Mouse (Mus musculus): Measurements from ENCODE around the gene Egfl8.

DNA sequence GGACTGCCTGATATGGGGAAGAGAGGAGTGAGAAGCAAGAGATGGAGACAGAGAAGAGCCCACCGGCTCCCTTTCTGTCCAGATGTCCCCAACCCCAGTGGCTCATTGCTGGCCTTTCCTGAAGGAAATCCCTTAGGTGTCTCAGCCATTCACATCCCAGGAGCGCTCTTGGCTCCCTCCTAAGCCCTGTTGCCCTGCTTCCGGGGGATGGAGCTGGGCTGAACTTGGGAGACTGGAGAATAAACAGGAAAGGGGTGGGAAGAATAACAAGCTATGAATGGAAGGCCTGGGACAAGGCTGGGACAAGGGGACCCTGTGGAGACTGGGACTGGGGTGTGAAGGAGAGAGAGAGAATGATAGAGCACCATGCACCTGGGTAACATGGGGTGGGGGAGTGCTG is 51.0 kb downstream of the Egfl8 start:
- no peak for TF ChIP-seq CTCF (IDR thresholded peaks at IDR 0.05; ENCODE audit: low read depth)
- no peak for TF ChIP-seq EP300 (optimal IDR thresholded peaks at IDR 0.05)

Measured in stomach, postnatal 0 days (tissue).